Mouse (Mus musculus) hindbrain, embryonic 14.5 days (tissue): ENCODE results near the gene Lgals2. TPM values are rescaled to one million over a fixed set of nuclear protein-coding genes. Genes with fewer than 3 reads are reported as not detected.
A peak's percentile ranks its signal among the peaks of the same experiment; 100 is the strongest.

Source experiments
- ATAC-seq: fragments of 200-750 bp; cut with Nextera tagmentation; 2 replicates; pipeline ENCODE4 v1.8.0; 2017; ENCODE audit warnings: moderate number of reproducible peaks, mild to moderate bottlenecking, moderate TSS enrichment, moderate library complexity; ENCODE audit not compliant: low FRiP score
- DNase-seq: peaks from one replicate; pipeline ENCODE4 v3.0.0-alpha.2; 2015; ENCODE audit warnings: low spot score
- H3K27ac ChIP-seq: fragments of 300-500 bp; sonication (generic); 2 replicates; pipeline ENCODE4 v1.5.1; 2014; ENCODE audit warnings: mild to moderate bottlenecking, moderate library complexity
- H3K27me3 ChIP-seq: fragments of 300-500 bp; sonication (generic); 2 replicates; pipeline ENCODE4 v1.6.1; 2014; ENCODE audit warnings: mild to moderate bottlenecking, low read length, mixed read lengths; ENCODE audit not compliant: control insufficient read depth, insufficient read depth
- H3K36me3 ChIP-seq: fragments of 300-500 bp; sonication (generic); replicated peaks from 2 replicates; pipeline ENCODE4 v1.6.1; 2014; ENCODE audit not compliant: control insufficient read depth, insufficient read depth
- H3K4me1 ChIP-seq: fragments of 300-500 bp; sonication (generic); replicated peaks from 2 replicates; pipeline ENCODE4 v1.6.1; 2014; ENCODE audit warnings: antibody characterized with exemption, low read length, mixed read lengths; ENCODE audit not compliant: control insufficient read depth, insufficient read depth
- H3K4me2 ChIP-seq: fragments of 300-500 bp; sonication (generic); replicated peaks from 2 replicates; pipeline ENCODE4 v1.6.1; 2014; ENCODE audit warnings: mild to moderate bottlenecking, moderate library complexity
- H3K4me3 ChIP-seq: fragments of 300-500 bp; sonication (generic); replicated peaks from 2 replicates; pipeline ENCODE4 v1.5.1; 2014; ENCODE audit warnings: mild to moderate bottlenecking, low read length
- H3K9ac ChIP-seq: fragments of 300-500 bp; sonication (generic); 2 replicates; pipeline ENCODE4 v1.6.1; 2014
- H3K9me3 ChIP-seq: fragments of 300-500 bp; sonication (generic); 2 replicates; pipeline ENCODE4 v1.6.1; 2016; ENCODE audit warnings: low read length; ENCODE audit not compliant: control insufficient read depth
- WGBS: fragments of 180-500 bp; shearing (Covaris S2); extraction: QIAGEN DNeasy Blood & Tissue Kit; methylation state at CpG from one replicate; pipeline ENCODE4 v1.1.7; 2014; 5-methylcytosine and 5-hydroxymethylcytosine counted together
- polyA plus RNA-seq: library from polyadenylated mRNA; unstranded; fragments of >200 nt; fragmentation: Nextera tagmentation; extraction: Ambion mirVana; gene quantifications from 2 replicates; pipeline ENCODE4 v1.2.1, GENCODE M21; 2014

Gene Lgals2
- polyA plus RNA-seq, 1 experiment from 2014 or later, result not detected

DNA sequence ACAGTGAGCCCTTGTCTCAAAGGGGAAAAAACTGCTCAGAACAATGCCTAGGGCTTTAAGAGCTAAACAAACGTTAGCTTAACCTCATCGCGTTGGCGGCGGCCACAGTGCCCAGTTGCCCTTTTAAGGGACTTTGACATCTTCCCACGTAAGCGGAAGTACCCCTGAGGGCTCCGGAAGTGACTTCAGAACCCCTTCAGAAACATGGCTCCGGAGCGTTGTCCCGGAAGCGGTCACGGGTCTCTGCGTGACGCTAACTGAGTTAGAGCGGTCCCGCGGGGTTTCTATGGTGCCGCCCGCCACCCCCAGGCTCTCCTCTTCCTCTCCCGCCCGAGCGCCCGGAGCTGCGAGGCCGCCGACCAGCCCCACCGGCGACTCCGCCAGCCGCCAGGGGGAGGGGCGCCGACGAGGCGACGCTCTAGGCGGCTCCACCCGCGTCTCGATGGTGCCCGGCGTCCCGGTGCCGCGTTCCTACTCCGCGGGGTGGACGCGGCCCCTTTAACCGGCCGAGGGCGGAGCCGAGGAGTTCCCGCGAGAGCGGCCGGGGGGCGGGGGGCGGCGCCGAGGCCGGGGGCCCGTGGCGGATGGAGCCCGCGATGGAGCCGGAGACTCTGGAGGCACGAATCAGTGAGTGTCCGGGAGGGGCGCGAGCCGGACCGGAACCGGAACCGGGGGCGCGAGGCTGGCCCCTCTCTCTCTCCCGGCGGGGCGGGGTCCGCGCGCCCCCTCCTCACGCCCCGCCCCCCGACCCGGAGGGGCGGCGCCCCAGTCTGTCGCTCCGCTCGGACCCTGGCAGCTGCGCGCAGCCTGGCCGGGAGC, 21.9 kb upstream of the Lgals2 start, which contains the start of gene Gga1:
TSS of gene Gga1 (plus strand) at position 200 of the 819 bp plus-strand sequence.
- peak; percentile 98 for DNase-seq
- 1% methylated on average over 54 of the region's 95 CpGs for WGBS

DNA sequence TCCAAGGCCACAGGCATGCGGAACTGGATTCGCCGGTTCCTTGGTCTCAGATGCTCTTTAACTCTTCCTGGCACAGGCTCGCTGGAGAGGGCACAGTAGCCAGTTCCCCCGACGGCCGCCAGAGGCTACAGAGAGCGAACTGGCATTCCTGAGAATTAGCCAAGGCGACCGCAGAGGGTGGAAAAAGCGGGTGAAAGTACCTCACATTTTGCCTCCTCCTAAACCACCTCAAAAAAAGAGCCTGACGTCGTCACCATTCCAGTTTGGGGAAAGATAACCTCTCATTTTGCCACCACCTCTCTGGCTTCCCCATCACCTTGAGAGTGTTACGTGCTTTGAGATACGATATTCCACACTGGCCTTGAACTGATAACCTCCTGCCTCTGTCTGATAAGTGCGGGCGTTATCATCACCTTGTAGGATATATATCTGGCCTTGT, 20.9 kb upstream of the Lgals2 start:
- Histone ChIP-seq H3K27ac (peak overlapping the region; percentile 99), H3K9me3 (no peaks in the 10 kb centered on the region), H3K4me1 (peaks cover 23% of the 10 kb centered on the region), H3K9ac (peak overlapping the region; percentile 82), H3K4me3 (peak overlapping the region; percentile 69), H3K36me3 (peaks cover 16% of the 10 kb centered on the region), H3K27me3 (no peaks in the 10 kb centered on the region), H3K4me2 (peak overlapping the region; percentile 87)
- ATAC-seq (peak; percentile 28; the same call in 1 of the 2 replicates), DNase-seq (peak; percentile 83)
- 3% methylated on average over 17 of the region's 17 CpGs for WGBS

More for the DNA sequence above, 21.9 kb upstream of the Lgals2 start, which contains the start of gene Gga1:
- H3K4me3 ChIP-seq, result peak within 1 kb of the TSS; percentile 69
- H3K4me2 ChIP-seq, result peak within 1 kb of the TSS; percentile 87
- ATAC-seq, result peak; percentile 90
- H3K4me1 ChIP-seq, result peaks cover 23% of the 10 kb centered on the region
- peak within 1 kb of the TSS; percentile 99 for H3K27ac ChIP-seq
- H3K27me3 ChIP-seq, result no peaks in the 10 kb centered on the region
- H3K9me3 ChIP-seq, result no peaks in the 10 kb centered on the region
- H3K36me3 ChIP-seq, result peaks cover 26% of the 10 kb centered on the region
- peak within 1 kb of the TSS; percentile 82 for H3K9ac ChIP-seq

GRCm38 (mm10) chr15:78875537-78875936, 20.2 kb upstream of the Lgals2 start:
- Histone ChIP-seq H3K27me3 (no peaks in the 10 kb centered on the region), H3K27ac (peak overlapping the region; percentile 99), H3K4me2 (peak overlapping the region; percentile 87), H3K36me3 (peaks cover 9% of the 10 kb centered on the region; the same call in 1 of the 2 replicates), H3K4me3 (peak overlapping the region; percentile 69; the same call in 1 of the 2 replicates), H3K9ac (peak overlapping the region; percentile 82), H3K4me1 (peaks cover 23% of the 10 kb centered on the region), H3K9me3 (no peaks in the 10 kb centered on the region)
- ATAC-seq (no peak), DNase-seq (no peak)
- WGBS, result 81% methylated on average over 5 of the region's 5 CpGs

GRCm38 (mm10) chr15:78874989-78875388, 19.7 kb upstream of the Lgals2 start:
- Histone ChIP-seq H3K9me3 (no peaks in the 10 kb centered on the region), H3K36me3 (0 out of 2 replicates have a peak, but pooled peaks cover 4% of the 10 kb centered on the region), H3K9ac (no peak overlapping the region), H3K4me2 (no peak overlapping the region), H3K27ac (peak overlapping the region; percentile 99; the same call in 1 of the 2 replicates), H3K27me3 (no peaks in the 10 kb centered on the region), H3K4me1 (peaks cover 23% of the 10 kb centered on the region), H3K4me3 (no peak overlapping the region)
- DNase-seq (no peak), ATAC-seq (no peak)
- 77% methylated on average over 8 of the region's 8 CpGs for WGBS

DNA sequence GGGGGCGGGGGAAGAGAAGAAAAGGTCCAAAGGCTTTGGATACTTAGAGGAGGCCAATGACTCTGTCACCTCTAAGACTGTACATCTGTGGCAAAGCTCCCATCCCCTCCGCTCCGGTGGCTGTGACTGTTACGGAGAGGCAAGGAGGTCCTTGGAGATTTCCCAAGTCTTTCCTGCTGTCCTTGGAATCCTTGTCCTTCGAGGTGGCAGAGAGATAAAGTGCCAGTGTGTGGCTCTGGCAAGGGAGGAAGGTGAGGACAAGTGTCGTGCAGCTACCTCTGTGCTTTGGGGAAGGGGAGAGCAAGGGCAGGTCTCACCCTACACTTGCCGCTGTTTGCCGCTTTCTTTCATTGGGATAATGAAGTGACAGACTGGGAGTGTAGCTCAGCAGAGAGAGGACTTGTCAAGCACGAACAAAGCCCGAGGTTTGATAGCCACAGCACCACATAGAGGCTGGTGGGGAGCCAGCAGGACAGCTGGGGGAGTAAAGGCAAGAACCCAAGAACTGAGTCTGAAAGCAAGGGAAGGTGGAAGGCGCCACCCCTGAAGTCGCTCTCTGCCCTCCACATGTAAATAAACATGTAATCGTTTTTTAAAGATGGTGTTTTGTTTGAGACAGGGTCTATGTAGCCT, 18.6 kb upstream of the Lgals2 start:
- no peak overlapping the region for H3K9ac ChIP-seq
- no peaks in the 10 kb centered on the region for H3K9me3 ChIP-seq
- H3K4me2 ChIP-seq, result no peak overlapping the region
- H3K27me3 ChIP-seq, result no peaks in the 10 kb centered on the region
- H3K27ac ChIP-seq, result no peak overlapping the region
- WGBS, result 50% methylated on average over 13 of the region's 13 CpGs
- no peak for ATAC-seq
- no peak overlapping the region for H3K4me3 ChIP-seq
- H3K4me1 ChIP-seq, result peaks cover 17% of the 10 kb centered on the region
- H3K36me3 ChIP-seq, result no peaks in the 10 kb centered on the region
- DNase-seq, result no peak

- Histone ChIP-seq H3K4me3 (no peak overlapping the region), H3K27me3 (no peaks in the 10 kb centered on the region), H3K27ac (no peak overlapping the region), H3K9ac (no peak overlapping the region), H3K4me2 (no peak overlapping the region), H3K9me3 (no peaks in the 10 kb centered on the region), H3K36me3 (no peaks in the 10 kb centered on the region), H3K4me1 (peaks cover 11% of the 10 kb centered on the region)
- 63% methylated on average over 5 of the region's 5 CpGs for WGBS
- DNase-seq, result peak; percentile 37
- ATAC-seq, result no peak
Observed at GRCm38 (mm10) chr15:78872021-78872608, 16.8 kb upstream of the Lgals2 start.

- H3K27me3 ChIP-seq, result no peaks in the 10 kb centered on the region
- DNase-seq (peak; percentile 82), ATAC-seq (no peak)
- H3K36me3 ChIP-seq, result no peaks in the 10 kb centered on the region
- no peak overlapping the region for H3K27ac ChIP-seq
- H3K4me3 ChIP-seq, result no peak overlapping the region
- H3K9me3 ChIP-seq, result no peaks in the 10 kb centered on the region
- no peak overlapping the region for H3K9ac ChIP-seq
- no peaks in the 10 kb centered on the region; the same call in 1 of the 2 replicates for H3K4me1 ChIP-seq
- 24% methylated on average over 6 of the region's 6 CpGs for WGBS
- H3K4me2 ChIP-seq, result no peak overlapping the region
Observed at GRCm38 (mm10) chr15:78869775-78870174, 14.4 kb upstream of the Lgals2 start.

DNA sequence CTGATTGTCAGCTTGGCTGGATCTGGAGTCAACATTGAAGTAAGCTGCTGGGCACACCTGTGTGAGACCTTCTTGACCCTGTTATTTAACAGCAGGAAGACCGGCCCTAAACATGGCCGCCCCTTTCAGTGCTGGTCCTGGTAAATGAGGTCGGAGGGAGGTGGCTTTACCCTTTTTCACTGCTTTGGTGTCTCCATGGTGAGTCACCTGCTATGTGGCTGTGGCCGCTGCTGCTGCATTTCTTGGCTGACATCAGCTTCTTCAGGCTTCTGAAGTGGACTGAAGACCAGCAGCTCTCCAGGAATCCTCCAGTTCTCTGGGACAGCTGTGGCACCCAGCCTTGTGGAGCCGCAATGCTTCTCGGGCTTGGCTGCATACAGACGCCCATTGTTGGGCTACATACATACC, 13.5 kb upstream of the Lgals2 start:
- Histone ChIP-seq H3K36me3 (no peaks in the 10 kb centered on the region), H3K27ac (peak overlapping the region; percentile 71), H3K4me1 (no peaks in the 10 kb centered on the region; the same call in 1 of the 2 replicates), H3K4me3 (no peak overlapping the region), H3K9me3 (no peaks in the 10 kb centered on the region), H3K27me3 (no peaks in the 10 kb centered on the region), H3K4me2 (no peak overlapping the region), H3K9ac (no peak overlapping the region)
- ATAC-seq (peak; percentile 35; the same call in 1 of the 2 replicates), DNase-seq (peak; percentile 28)
- 35% methylated on average over 7 of the region's 7 CpGs for WGBS

DNA sequence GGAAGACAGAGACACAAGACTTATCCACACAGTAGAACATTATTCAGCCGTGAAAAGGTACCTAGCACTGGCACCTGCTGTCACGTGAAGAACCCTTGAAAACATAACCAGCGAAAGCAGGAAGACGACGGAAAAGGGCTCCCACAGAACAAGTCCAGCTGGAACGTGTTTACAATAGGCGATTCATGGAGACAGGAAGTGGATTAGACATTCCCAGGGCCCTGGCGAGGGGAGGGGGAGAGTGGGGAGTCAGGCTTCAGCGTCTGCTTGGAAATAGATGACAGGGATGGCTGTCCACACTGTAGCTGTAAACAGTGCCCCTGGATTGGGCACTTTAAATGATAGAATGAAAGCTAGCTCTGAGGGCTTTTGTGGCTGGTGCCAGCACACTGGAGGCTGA, 13.1 kb upstream of the Lgals2 start:
- Histone ChIP-seq H3K27me3 (no peaks in the 10 kb centered on the region), H3K36me3 (no peaks in the 10 kb centered on the region), H3K4me3 (no peak overlapping the region), H3K27ac (peak overlapping the region; percentile 71), H3K4me2 (no peak overlapping the region), H3K4me1 (no peaks in the 10 kb centered on the region; the same call in 1 of the 2 replicates), H3K9me3 (no peaks in the 10 kb centered on the region), H3K9ac (no peak overlapping the region)
- 23% methylated on average over 9 of the region's 9 CpGs for WGBS
- DNase-seq (peak; percentile 61), ATAC-seq (peak; percentile 49; the same call in 1 of the 2 replicates)
